Mouse (Mus musculus) hindbrain, postnatal 0 days (tissue): ENCODE measurements at regions not wholly inside any gene's neighbourhood (a gene's known extent, or its start where the extent isn't known, plus 50 kb on each side); places are given as distances from the start of the nearest gene placed in this dataset.

Source experiments
- ATAC-seq: fragments of 200-750 bp; cut with Nextera tagmentation; 2 replicates; pipeline ENCODE4 v1.8.0; 2017; ENCODE audit warnings: mild to moderate bottlenecking, moderate TSS enrichment, moderate library complexity
- DNase-seq: peaks from one replicate; pipeline ENCODE4 v3.0.0-alpha.2; 2015; ENCODE audit warnings: low spot score
- H3K27ac ChIP-seq: fragments of 300-500 bp; sonication (generic); 2 replicates; pipeline ENCODE4 v1.5.1; 2014; ENCODE audit warnings: mild to moderate bottlenecking
- H3K27me3 ChIP-seq: fragments of 300-500 bp; sonication (generic); 2 replicates; pipeline ENCODE4 v1.6.1; 2014; ENCODE audit warnings: low read length, mixed read lengths; ENCODE audit not compliant: insufficient read depth
- H3K36me3 ChIP-seq: fragments of 300-500 bp; sonication (generic); 2 replicates; pipeline ENCODE4 v1.6.1; 2014; ENCODE audit warnings: low read length, mixed read lengths; ENCODE audit not compliant: insufficient read depth
- H3K4me1 ChIP-seq: fragments of 300-500 bp; sonication (generic); 2 replicates; pipeline ENCODE4 v1.6.1; 2014; ENCODE audit warnings: antibody characterized with exemption, low read length, mixed read lengths; ENCODE audit not compliant: insufficient read depth
- H3K4me2 ChIP-seq: fragments of 300-500 bp; sonication (generic); 2 replicates; pipeline ENCODE4 v1.6.1; 2014; ENCODE audit warnings: low read depth, mild to moderate bottlenecking, low read length, moderate library complexity, mixed read lengths
- H3K4me3 ChIP-seq: fragments of 300-500 bp; sonication (generic); 2 replicates; pipeline ENCODE4 v1.5.1; 2014; ENCODE audit warnings: low read length
- H3K9ac ChIP-seq: fragments of 300-500 bp; sonication (generic); replicated peaks from 2 replicates; pipeline ENCODE4 v1.6.1; 2014; ENCODE audit warnings: mild to moderate bottlenecking, low read length, moderate library complexity, mixed read lengths
- H3K9me3 ChIP-seq: fragments of 300-500 bp; sonication (generic); 2 replicates; pipeline ENCODE4 v1.6.1; 2016; ENCODE audit warnings: low read length, mixed read lengths
- CTCF ChIP-seq: IDR thresholded peaks from 2 replicates; pipeline ENCODE4 v1.5.1; 2016; ENCODE audit warnings: antibody characterized with exemption, control low read depth, low read depth
- WGBS: fragments of 180-500 bp; shearing (Covaris S2); extraction: QIAGEN DNeasy Blood & Tissue Kit; methylation state at CpG from one replicate; pipeline ENCODE4 v1.1.7; 2014; 5-methylcytosine and 5-hydroxymethylcytosine counted together

DNA sequence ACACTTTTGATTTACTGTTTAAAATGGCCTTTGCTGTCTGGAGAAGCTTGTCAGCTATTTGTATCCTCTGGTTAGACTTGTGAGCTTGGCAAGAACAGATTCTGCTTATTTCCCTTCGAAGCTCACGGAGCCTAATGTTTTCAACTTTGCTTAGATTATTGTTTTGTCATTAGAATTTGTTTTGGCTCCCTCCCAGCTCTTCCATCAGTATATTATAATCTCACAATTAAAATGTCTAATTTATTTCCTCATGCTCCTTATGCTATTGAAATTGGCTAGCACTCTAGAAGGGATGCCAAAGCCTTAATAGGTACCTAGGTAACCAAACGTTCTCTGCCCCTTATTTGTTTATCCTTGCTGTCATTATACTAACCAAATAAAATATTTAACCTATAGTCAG, 171.9 kb downstream of the Irx2 start:
- no peaks in the 10 kb centered on the region for H3K36me3 ChIP-seq
- no peak overlapping the region for H3K4me2 ChIP-seq
- H3K9me3 ChIP-seq, result no peaks in the 10 kb centered on the region
- no peak overlapping the region for H3K27ac ChIP-seq
- no peaks in the 10 kb centered on the region for H3K27me3 ChIP-seq
- no peak overlapping the region for H3K4me3 ChIP-seq
- 34% methylated on average over 3 of the region's 3 CpGs for WGBS
- no peaks in the 10 kb centered on the region for H3K4me1 ChIP-seq
- ATAC-seq, result no peak
- DNase-seq, result no peak
- no peak for TF ChIP-seq CTCF
- no peak overlapping the region for H3K9ac ChIP-seq

DNA sequence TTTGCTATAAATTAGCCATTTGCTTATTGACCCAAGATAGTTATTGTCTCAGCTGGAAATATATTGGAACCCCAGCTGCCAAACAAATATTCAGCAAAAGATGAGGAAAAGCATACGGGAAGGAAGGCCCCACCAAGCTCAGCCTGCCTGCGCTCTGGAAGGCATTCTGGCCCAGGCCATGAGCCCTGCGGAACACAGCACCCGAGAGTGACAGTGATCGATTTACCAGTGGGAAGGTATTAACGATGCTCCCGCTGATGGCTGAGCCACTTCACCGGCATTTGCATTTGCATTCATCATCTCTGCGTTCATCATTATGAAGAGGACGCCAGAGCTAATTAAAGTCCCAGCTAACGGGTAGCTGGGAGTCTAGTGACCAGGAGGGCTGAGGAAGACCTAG, 174.8 kb downstream of the Irx2 start:
- Histone ChIP-seq H3K4me1 (no peaks in the 10 kb centered on the region), H3K9ac (no peak overlapping the region), H3K4me2 (no peak overlapping the region), H3K27ac (no peak overlapping the region), H3K9me3 (no peaks in the 10 kb centered on the region), H3K27me3 (no peaks in the 10 kb centered on the region), H3K4me3 (no peak overlapping the region), H3K36me3 (no peaks in the 10 kb centered on the region)
- no peak for ATAC-seq
- WGBS, result 34% methylated on average over 11 of the region's 11 CpGs
- no peak for TF ChIP-seq CTCF
- peak; percentile 10 for DNase-seq

DNA sequence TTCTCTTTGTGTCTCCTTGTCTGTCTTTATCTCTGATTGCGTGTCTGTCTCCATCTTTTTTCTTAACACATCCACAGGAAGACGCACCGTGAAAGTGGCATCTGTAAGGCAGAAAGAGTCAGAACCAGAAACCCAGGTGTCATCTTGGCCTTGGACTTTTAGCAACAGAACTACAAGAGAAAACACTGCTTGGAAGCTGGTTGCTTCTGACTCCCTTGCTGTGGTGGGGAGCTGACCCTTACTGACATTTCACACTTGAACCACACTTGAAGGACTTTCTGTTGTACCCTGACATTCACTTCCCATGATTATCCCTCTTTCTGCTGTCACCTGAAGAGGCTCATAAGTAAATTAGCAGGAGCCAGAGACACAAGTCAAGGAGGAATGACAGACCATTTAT, 180.6 kb downstream of the Irx2 start:
- ATAC-seq, result no peak
- H3K4me1 ChIP-seq, result no peaks in the 10 kb centered on the region
- no peak overlapping the region for H3K27ac ChIP-seq
- no peaks in the 10 kb centered on the region for H3K36me3 ChIP-seq
- no peak for DNase-seq
- H3K9me3 ChIP-seq, result no peaks in the 10 kb centered on the region
- H3K27me3 ChIP-seq, result no peaks in the 10 kb centered on the region
- 97% methylated on average over 3 of the region's 3 CpGs for WGBS
- no peak overlapping the region for H3K4me3 ChIP-seq
- TF ChIP-seq CTCF, result no peak
- no peak overlapping the region for H3K9ac ChIP-seq
- H3K4me2 ChIP-seq, result no peak overlapping the region

DNA sequence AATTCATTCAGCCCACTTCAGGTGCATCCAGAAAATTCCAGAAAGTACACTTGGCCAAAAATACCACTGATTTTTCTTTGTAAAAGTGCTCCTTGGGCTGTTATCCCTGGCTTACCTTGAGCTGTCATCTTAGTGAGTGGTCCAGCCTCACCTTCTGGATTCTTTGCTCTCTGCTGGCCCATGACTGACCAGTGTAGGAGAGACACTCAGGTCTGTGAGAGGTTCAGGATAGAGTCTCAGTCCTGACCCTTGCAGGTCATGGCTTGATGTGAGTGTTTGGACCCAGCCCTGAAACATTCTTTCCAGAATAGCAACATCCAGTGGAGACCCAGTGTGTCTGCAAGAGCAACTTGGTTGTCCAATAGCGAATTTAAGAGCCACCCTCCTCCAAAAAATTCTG, 182.0 kb downstream of the Irx2 start:
- Histone ChIP-seq H3K4me1 (no peaks in the 10 kb centered on the region), H3K27me3 (0 out of 2 replicates have a peak, but pooled peaks cover 6% of the 10 kb centered on the region), H3K9me3 (no peaks in the 10 kb centered on the region), H3K4me3 (no peak overlapping the region), H3K27ac (no peak overlapping the region), H3K9ac (no peak overlapping the region), H3K36me3 (no peaks in the 10 kb centered on the region), H3K4me2 (no peak overlapping the region)
- TF ChIP-seq CTCF, result no peak
- DNase-seq (no peak), ATAC-seq (no peak)
- 90% methylated on average over 1 of the region's 1 CpGs for WGBS

DNA sequence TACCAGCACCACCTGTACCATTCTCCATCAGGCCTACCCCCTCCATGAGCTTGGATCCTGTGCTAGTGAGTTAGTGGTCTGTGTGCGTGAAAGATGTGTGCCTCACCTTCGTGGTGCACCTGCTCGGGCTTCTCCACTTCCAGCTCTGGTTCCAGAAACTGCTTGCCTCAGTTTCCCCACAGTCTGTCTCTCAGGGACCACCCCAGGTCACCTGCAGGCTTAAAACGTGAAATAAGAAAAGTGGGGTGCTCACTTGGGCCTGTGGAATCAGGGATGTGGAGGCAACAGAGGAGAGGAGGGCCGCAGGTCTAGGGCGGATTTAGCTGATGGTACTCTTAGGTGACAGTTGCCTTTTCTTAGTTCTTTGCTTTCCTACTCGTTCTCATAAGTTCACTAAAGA, 186.0 kb downstream of the Irx2 start:
- no peak for TF ChIP-seq CTCF
- Histone ChIP-seq H3K27ac (no peak overlapping the region), H3K4me2 (no peak overlapping the region), H3K9me3 (no peaks in the 10 kb centered on the region), H3K27me3 (0 out of 2 replicates have a peak, but pooled peaks cover 13% of the 10 kb centered on the region), H3K36me3 (no peaks in the 10 kb centered on the region), H3K9ac (no peak overlapping the region), H3K4me1 (no peaks in the 10 kb centered on the region), H3K4me3 (no peak overlapping the region)
- DNase-seq (no peak), ATAC-seq (no peak)
- whole genome bisulfite sequencing, result 40% methylated on average over 7 of the region's 7 CpGs

DNA sequence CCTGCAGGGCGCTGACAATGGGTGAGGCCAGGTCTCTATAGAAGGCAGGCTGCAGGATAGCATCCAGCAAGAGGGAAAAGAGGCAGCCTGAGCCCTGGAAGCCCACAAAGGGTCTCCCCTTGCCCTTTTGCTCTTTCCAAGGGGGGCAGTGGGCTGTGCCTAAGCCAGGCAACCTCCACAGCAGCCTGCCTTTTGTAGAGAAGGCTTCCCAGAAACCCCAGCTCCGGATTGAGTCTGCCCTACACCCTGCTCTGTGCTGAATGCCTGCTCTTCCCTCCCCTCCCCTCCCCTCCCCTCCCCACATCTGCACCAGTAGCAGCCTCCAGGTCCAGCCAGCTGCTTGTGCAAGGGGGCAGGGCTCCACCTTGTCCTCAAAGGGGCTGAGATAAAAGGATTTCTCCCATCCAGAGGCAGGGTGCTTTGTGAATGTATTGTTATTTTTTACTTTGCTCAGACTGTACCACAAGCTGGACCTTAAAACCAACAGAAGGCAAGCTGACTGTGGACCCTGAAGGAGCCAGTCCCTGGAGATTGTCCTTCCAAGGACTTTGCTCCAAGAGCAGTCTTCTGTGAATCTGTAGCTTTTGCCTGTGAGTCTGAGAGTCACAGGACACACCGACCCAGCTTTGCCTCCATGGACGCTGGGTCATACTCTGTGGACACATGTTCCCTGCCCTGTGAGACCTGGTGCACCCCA, 186.8 kb downstream of the Irx2 start:
- Histone ChIP-seq H3K4me3 (no peak overlapping the region), H3K36me3 (no peaks in the 10 kb centered on the region), H3K9ac (no peak overlapping the region), H3K9me3 (no peaks in the 10 kb centered on the region), H3K4me2 (0 out of 2 replicates have a peak overlapping the region, but pooled peaks have one; percentile 41), H3K4me1 (no peaks in the 10 kb centered on the region), H3K27me3 (0 out of 2 replicates have a peak, but pooled peaks cover 13% of the 10 kb centered on the region), H3K27ac (no peak overlapping the region)
- no peak for TF ChIP-seq CTCF
- ATAC-seq (no peak; the same call in 1 of the 2 replicates), DNase-seq (no peak)
- 22% methylated on average over 4 of the region's 4 CpGs for WGBS

DNA sequence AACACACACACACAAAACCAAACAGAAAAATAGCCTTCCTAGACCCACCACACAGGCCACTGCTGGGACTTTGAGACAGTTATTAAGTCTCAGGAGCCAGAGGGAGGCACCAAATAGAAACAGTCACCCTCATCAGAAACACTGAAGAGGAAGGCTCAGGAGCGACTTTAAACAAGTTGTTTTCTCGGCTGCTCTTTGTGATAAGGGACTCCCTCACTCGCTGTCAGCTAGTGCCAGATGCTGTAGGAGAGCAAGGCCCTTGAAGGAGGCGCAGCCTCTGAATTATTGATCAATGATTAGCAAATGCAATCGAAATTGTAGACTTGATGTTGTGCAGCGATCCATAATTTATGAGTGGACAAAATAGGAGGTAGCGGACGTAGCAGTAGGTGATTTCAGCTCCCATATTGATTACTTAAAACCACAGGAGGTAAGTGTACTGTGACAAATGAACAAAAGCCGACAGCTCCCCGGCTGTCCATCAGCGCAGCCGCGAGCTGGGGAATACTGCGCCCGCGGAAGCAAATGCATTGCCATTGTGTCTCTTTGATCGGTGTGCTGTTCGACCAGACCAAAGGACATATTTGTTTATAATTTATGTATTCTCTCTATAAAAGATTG, 187.4 kb downstream of the Irx2 start:
- 10% methylated on average over 18 of the region's 18 CpGs for WGBS
- Histone ChIP-seq H3K4me3 (0 out of 2 replicates have a peak overlapping the region, but pooled peaks have one; percentile 10), H3K4me1 (no peaks in the 10 kb centered on the region), H3K27ac (no peak overlapping the region), H3K4me2 (peak overlapping the region; percentile 41), H3K9me3 (no peaks in the 10 kb centered on the region), H3K9ac (no peak overlapping the region), H3K27me3 (0 out of 2 replicates have a peak, but pooled peaks cover 13% of the 10 kb centered on the region), H3K36me3 (no peaks in the 10 kb centered on the region)
- TF ChIP-seq CTCF, result no peak
- no peak for ATAC-seq
- peak; percentile 26 for DNase-seq
